Mouse (Mus musculus) WW6 (cell line): Measurements from ENCODE around the gene Npw.

Experiments
- DNase-seq: peaks from one replicate; pipeline ENCODE4 v3.0.0-alpha.2; 2013; ENCODE audit warnings: low read depth, low spot score

Npw gene

DNA sequence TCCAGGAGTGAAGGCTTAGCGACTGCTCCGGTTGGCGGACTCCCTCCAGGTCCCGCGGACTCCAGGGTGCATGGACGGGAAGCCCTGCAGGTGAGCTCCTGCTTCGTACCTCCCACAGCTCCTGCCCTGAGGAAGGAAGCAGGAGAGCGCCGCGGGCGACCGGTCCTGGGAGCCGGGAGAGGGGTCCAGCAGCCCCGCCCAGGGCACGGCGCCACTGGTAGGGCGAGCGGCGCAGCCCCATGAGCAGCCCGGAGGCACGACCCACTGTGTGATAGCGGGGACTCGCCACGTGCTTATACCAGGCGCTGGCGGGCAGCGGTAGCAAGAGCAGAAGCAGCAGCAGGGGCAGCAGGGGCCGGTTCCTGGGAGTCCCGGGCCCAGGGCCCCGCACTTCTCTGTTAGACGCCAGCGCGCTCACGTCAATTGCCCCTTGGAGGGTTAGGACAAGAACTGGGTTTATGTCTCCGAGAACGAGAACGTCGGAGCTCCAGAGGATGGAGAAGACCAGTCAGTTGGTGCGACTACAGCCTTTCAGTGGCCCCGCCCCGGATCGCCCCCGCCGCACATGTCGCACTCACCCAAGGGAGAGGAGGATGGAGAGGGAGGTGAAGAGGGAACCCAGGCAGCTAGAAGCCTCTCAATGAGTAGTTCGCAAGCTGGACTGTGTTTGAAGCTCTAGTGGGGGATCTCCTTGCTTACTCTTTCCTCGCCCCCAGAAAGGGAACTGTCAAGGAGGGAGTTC is at the start of gene Npw:
Npw (minus strand) TSS at position 441 of the 742 bp plus-strand sequence.
- DNase-seq, result no peak

DNA sequence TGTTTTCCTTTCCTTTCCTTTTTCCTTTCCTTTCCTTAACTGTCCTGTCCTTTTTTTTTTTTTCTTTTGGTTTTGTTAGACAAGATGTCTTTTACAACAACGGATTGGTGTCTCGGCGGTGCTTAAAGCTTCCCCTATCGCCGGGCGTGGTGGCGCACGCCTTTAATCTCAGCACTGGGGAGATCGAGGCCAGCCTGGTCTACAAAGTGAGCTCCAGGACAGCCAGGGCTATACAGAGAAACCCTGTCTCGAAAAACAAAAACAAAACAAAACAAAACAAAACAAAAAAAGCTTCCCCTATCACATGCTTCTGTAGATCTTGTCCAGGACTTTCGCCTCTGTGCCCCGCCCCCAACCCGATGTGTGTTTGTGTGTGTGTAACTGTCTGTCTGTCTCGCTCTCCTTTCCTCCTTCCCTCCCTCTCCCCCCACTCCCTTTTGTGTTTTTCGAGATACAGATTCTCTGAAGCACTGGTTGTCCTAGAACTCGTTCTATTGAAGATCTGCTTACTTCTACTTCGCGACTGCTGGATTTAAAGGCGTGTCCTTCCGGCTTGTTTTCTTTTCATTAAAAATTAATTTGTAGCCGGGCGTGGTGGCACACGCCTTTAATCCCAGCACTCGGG is 49.7 kb upstream of the Npw start:
- DNase-seq, result no peak

GRCm38 (mm10) chr17:24706982-24707800 is 48.9 kb upstream of the Npw start, which contains the start of gene Tbl3:
TSS of gene Tbl3 (minus strand) at chr17:24707660.
- no peak for DNase-seq

- no peak for DNase-seq
Measured at GRCm38 (mm10) chr17:24705821-24706220, 47.6 kb upstream of the Npw start.

DNA sequence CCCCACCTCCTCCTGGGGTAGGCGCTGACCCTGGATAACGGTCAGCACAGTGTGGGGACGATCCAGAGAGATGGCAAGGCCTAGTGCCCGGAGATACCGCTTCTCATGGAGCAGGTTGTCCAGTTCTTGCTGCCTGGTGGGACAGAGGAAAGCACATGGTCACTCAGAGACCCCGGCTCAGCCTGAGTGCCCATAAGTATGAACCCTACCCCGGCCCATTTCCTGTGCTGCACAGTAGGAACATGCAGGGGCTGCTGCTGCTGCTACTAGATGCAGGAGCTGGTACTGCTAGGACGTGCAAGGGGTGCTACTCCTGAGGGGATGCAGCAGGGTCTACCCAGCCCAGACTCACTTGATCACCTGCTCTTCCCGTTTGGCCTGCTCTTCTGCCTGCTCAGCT is 43.0 kb upstream of the Npw start:
- no peak for DNase-seq

GRCm38 (mm10) chr17:24699473-24699872 is 41.2 kb upstream of the Npw start:
- no peak for DNase-seq

- DNase-seq, result no peak
Measured at GRCm38 (mm10) chr17:24698715-24699114, 40.5 kb upstream of the Npw start.

- DNase-seq, result no peak
Measured at GRCm38 (mm10) chr17:24697985-24698384, 39.7 kb upstream of the Npw start.

- no peak for DNase-seq
Measured at GRCm38 (mm10) chr17:24696011-24696697, 37.9 kb upstream of the Npw start, which contains the start of the genes Gfer and Noxo1. TSS of gene Gfer (minus strand) at chr17:24696156. TSS of gene Noxo1 (plus strand) at chr17:24696234.

- DNase-seq, result no peak
Measured at GRCm38 (mm10) chr17:24695326-24696010, 37.2 kb upstream of the Npw start.

GRCm38 (mm10) chr17:24692385-24692784 is 34.1 kb upstream of the Npw start:
- DNase-seq, result no peak

- no peak for DNase-seq
Measured at GRCm38 (mm10) chr17:24689251-24690081, 31.2 kb upstream of the Npw start, which contains the start of gene Syngr3. TSS of gene Syngr3 (minus strand) at chr17:24689955.

GRCm38 (mm10) chr17:24687599-24687998 is 29.3 kb upstream of the Npw start:
- DNase-seq, result no peak

DNA sequence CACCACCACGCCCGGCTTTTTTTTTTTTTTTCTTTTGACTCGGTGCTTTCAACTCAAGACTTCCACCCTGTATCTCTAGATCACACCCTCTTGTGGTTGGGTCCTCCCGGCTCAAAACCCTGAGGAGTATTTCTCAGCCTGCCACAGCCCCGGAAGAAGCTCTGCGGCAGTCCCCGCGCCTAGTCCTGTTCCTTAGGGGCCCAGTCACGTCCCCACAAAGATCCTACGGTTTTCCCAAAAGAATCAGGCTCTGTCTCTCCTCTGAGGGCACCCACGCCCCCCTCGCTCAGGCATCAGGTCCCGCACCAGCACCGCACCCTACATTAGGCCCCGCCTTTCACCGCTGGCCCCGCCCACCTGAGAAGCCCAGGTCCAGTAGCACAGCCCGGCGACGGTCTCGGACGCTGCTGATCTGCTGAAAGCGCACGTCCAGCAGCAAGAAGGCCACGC is 28.9 kb upstream of the Npw start:
- no peak for DNase-seq

DNA sequence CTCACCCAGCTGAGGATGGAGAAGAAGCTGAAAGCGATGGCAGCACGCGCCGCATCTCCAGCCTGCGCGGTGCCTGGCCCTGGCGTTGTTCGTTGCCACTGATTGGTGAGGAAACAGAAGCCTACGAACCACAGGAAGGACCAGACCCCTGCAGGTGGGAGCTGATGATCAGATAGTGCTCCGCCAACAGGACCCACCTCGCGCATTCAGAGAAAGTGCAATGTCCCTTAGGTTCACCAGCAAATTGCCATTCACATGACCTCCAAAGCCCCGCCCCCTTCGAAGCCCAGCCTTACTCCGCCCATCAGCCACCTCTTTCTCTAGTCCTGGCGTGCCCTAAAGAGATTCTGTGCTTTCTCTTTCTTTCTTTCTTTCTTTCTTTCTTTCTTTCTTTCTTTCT is 28.3 kb upstream of the Npw start:
- no peak for DNase-seq

DNA sequence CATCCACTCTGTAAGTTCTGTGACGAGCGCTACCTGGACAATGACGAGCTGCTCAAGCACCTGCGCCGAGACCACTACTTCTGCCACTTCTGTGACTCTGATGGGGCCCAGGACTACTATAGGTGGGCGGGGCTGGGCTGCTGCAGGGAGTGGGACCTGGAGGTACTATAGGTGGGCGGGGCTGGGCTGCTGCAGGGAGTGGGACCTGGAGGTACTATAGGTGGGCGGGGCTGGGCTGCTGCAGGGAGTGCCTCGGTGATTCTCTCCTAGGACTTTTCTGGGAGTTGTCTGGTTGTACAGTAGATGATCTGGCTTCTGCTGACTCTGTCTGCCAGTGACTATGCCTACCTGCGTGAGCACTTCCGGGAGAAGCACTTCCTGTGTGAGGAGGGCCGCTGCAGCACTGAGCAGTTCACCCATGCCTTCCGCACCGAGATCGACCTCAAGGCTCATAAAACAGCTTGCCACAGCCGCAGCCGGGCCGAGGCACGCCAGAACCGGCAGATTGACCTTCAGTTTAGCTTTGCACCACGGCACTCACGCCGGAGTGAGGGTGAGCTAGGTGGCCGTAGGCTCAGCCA is 19.3 kb upstream of the Npw start:
- no peak for DNase-seq

DNA sequence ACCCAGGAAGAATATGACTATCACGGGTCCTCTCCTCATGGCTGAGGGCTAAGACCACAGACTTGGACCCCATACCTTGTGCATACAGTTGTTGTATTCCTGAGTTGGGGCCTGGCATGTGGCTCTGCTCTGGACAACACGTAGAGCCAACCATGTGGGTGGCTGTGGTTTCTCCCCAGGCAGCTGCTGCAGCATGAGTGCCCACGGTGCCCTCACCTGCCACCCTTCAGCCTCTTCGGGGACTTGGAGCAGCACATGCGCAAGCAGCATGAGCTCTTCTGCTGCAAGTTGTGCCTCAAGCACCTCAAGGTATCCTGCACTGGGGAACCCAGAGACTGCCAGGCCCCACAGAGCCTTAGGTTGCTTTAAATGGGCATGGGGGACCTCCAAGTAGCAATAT is 18.6 kb upstream of the Npw start:
- no peak for DNase-seq

DNA sequence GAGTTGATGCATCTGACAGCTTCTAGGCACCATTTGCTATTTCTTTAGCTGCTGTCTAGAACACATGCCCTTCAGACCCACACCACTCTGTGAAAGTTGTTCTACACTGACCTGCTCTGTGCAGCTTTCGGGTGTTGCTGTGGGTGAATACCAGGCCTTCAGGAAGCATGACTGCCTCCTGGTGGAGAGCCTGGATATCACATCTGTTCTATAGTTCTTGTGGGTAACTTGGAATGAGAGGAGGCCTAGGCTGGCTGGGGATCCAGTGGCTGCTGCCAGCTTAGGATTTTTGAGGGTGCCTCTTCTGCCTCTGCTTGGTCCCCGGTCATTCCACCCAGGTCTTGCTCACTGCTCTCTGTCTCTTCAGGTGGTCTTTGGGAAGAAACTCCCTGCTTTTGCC is 17.9 kb upstream of the Npw start:
- DNase-seq, result no peak

GRCm38 (mm10) chr17:24674277-24674676 is 16.0 kb upstream of the Npw start:
- DNase-seq, result no peak

- no peak for DNase-seq
Measured at GRCm38 (mm10) chr17:24672141-24672540, 13.9 kb upstream of the Npw start.
